Mouse (Mus musculus) kidney, embryonic 16.5 days (tissue): ENCODE measurements around the gene Pip4k2b. TPM values are rescaled to one million over a fixed set of nuclear protein-coding genes. Genes with fewer than 3 reads are reported as not detected.

Experiments used
- microRNA-seq: library from miRNA; unstranded; fragments of <30 nt; microRNA quantifications from one replicate; pipeline ENCODE4, GENCODE M21; 2016
- polyA plus RNA-seq: library from polyadenylated mRNA; unstranded; fragments of >200 nt; fragmentation: Nextera tagmentation; extraction: Ambion mirVana; gene quantifications from 2 replicates; pipeline ENCODE4 v1.2.1, GENCODE M21; 2015

The Pip4k2b gene
- polyA plus RNA-seq, 1 experiment from 2014 or later, result 1.8 TPM

Small RNA genes lying within 50 kb of the gene (microRNA-seq; reads per million reads assigned to microRNA genes)
- gene Mir6927 (not detected), gene Mir8102 (not detected)

Other genes with a start within 250 kb of the Pip4k2b start
- 0.75 and 1.3 TPM in 2 replicates for gene 4933428G20Rik, start 244.4 kb downstream of the Pip4k2b start, polyA plus RNA-seq
- 1.0 and 1.1 TPM in 2 replicates for gene Srcin1, start 168.5 kb downstream of the Pip4k2b start, polyA plus RNA-seq
- 2.3 and 2.5 TPM in 2 replicates for gene Epop, start 115.0 kb downstream of the Pip4k2b start, polyA plus RNA-seq
- 4.1 and 5.5 TPM in 2 replicates for gene Mllt6, start 81.3 kb downstream of the Pip4k2b start, polyA plus RNA-seq
- 47.3 and 53.1 TPM in 2 replicates for gene Cisd3, start 58.9 kb downstream of the Pip4k2b start, polyA plus RNA-seq
- gene Pcgf2, start 44.2 kb downstream of the Pip4k2b start, polyA plus RNA-seq, result 12.3 and 16.3 TPM in 2 replicates
- 478 and 503 TPM in 2 replicates for gene Psmb3, start 41.3 kb downstream of the Pip4k2b start, polyA plus RNA-seq
- gene Cwc25, start 21.9 kb upstream of the Pip4k2b start, polyA plus RNA-seq, result 15.1 and 18.4 TPM in 2 replicates
- gene 1700001P01Rik, start 31.2 kb upstream of the Pip4k2b start, polyA plus RNA-seq, result 0.27 and 0.31 TPM in 2 replicates
- 428 and 460 TPM in 2 replicates for gene Rpl23, start 37.7 kb upstream of the Pip4k2b start, polyA plus RNA-seq
- gene Lasp1, start 54.3 kb upstream of the Pip4k2b start, polyA plus RNA-seq, result 133 TPM in 2 replicates
- gene B230217C12Rik, start 96.1 kb upstream of the Pip4k2b start, polyA plus RNA-seq, result 4.3 and 6.7 TPM in 2 replicates
- 0.45 and 0.46 TPM in 2 replicates for gene Fbxo47, start 139.4 kb upstream of the Pip4k2b start, polyA plus RNA-seq
- gene Plxdc1, start 241.7 kb upstream of the Pip4k2b start, polyA plus RNA-seq, result 1.8 and 2.3 TPM in 2 replicates